Mouse (Mus musculus) inflammation-experienced regulatory T-cells, adult 6 months (primary cell): ENCODE measurements around the gene Micu1. TPM values are rescaled to one million over a fixed set of nuclear protein-coding genes. Genes with fewer than 3 reads are reported as not detected.

Source experiments
- ATAC-seq: one replicate; pipeline ENCODE4 v1.8.0; 2017
- polyA plus RNA-seq, 3 experiments: library from polyadenylated mRNA; unstranded; fragments of 100-300 nt; shearing (Covaris generic); gene quantifications; one replicate each; pipeline ENCODE4 v1.2.1; 2017

The Micu1 gene
- polyA plus RNA-seq, 3 experiments from 2014 or later, result 43.4 to 59.2 (median 56.3) TPM

GRCm38 (mm10) chr10:59778137-59778710 lies 75.9 kb downstream of the Micu1 start:
- no peak for ATAC-seq

GRCm38 (mm10) chr10:59780698-59781097 lies 78.4 kb downstream of the Micu1 start:
- no peak for ATAC-seq

GRCm38 (mm10) chr10:59781205-59781931 lies 79.1 kb downstream of the Micu1 start:
- ATAC-seq, result no peak

- ATAC-seq, result no peak
Measured at GRCm38 (mm10) chr10:59784731-59785685, 82.7 kb downstream of the Micu1 start.

- ATAC-seq, result no peak
Measured at GRCm38 (mm10) chr10:59786289-59786688, 84.0 kb downstream of the Micu1 start.

- ATAC-seq, result no peak
Measured at GRCm38 (mm10) chr10:59787140-59787800, 85.0 kb downstream of the Micu1 start.

- ATAC-seq, result no peak
Measured at GRCm38 (mm10) chr10:59787870-59788269, 85.6 kb downstream of the Micu1 start.

- ATAC-seq, result no peak
Measured at GRCm38 (mm10) chr10:59790291-59790929, 88.1 kb downstream of the Micu1 start.

- ATAC-seq, result no peak
Measured at GRCm38 (mm10) chr10:59791896-59792295, 89.6 kb downstream of the Micu1 start.

GRCm38 (mm10) chr10:59792575-59793176 lies 90.4 kb downstream of the Micu1 start:
- ATAC-seq, result no peak

- no peak for ATAC-seq
Measured at GRCm38 (mm10) chr10:59793454-59793853, 91.2 kb downstream of the Micu1 start.

GRCm38 (mm10) chr10:59795085-59795484 lies 92.8 kb downstream of the Micu1 start:
- no peak for ATAC-seq

- no peak for ATAC-seq
Measured at GRCm38 (mm10) chr10:59795902-59796301, 93.6 kb downstream of the Micu1 start.

- no peak for ATAC-seq
Measured at GRCm38 (mm10) chr10:59798371-59798770, 96.1 kb downstream of the Micu1 start.

GRCm38 (mm10) chr10:59799303-59800044 lies 97.2 kb downstream of the Micu1 start:
- no peak for ATAC-seq

- ATAC-seq, result no peak
Measured at GRCm38 (mm10) chr10:59800159-59800558, 97.9 kb downstream of the Micu1 start.

GRCm38 (mm10) chr10:59800826-59801501 lies 98.7 kb downstream of the Micu1 start:
- ATAC-seq, result no peak

- ATAC-seq, result no peak
Measured at GRCm38 (mm10) chr10:59808677-59809076, 106.4 kb downstream of the Micu1 start.

- no peak for ATAC-seq
Measured at GRCm38 (mm10) chr10:59809991-59810574, 107.8 kb downstream of the Micu1 start.

GRCm38 (mm10) chr10:59812939-59813338 lies 110.7 kb downstream of the Micu1 start:
- ATAC-seq, result no peak
